Mouse (Mus musculus) C2C12 (cell line): ENCODE data around the gene Lamtor1.

Experiments used
- CTCF ChIP-seq: IDR thresholded peaks from one replicate; pipeline ENCODE4 v1.5.1; 2011; ENCODE audit not compliant: control insufficient read depth, insufficient read depth, insufficient read length
- MYOG ChIP-seq: IDR thresholded peaks from one replicate; pipeline ENCODE4 v1.6.1; 2011; ENCODE audit not compliant: control insufficient read depth, insufficient read length; ENCODE audit errors: extremely low read depth

DNA sequence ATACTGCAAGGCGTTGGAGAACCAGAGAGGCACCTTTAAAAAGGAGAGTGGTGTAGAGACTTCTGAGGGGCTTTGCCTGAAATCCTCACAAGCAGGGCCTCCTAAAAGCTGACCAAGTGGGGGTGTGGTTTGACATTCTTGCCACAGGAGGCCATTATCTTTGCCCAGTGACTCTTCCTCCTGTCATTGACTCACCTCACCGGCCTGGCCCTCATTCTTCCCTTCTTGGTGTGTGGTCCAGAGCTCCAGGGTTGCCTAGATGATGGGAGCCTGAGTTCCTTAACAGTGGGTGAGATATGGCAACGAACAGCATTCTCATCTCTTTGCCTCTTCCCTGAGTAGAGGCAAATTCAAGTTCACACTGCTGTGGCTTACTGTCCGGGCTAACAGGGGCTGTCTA, 50.2 kb downstream of the Lamtor1 start:
- no peak for TF ChIP-seq CTCF
- no peak for TF ChIP-seq MYOG
